Mouse (Mus musculus) MEL (cell line): ENCODE data around the gene Phkg2. TPM values are rescaled to one million over a fixed set of nuclear protein-coding genes. Genes with fewer than 3 reads are reported as not detected.
A peak's percentile ranks its signal among the peaks of the same experiment; 100 is the strongest.

Source experiments
- DNase-seq: peaks from one replicate; pipeline ENCODE4 v3.0.0; 2011; ENCODE audit warnings: low read depth, low spot score
- H3K27ac ChIP-seq: 2 replicates; pipeline ENCODE4 v1.5.1; 2012; ENCODE audit warnings: low read depth, mild to moderate bottlenecking, control low read depth, low read length, moderate library complexity; ENCODE audit not compliant: control insufficient read depth
- H3K27me3 ChIP-seq, 2 experiments: fragments of 150-350 bp in 1 of 2; sonication (generic) in 1 of 2; 2 replicates each; pipeline ENCODE4 v1.6.1; 2012; ENCODE audit warnings: low read length in 2 of 2, mild to moderate bottlenecking in 2 of 2, improper control_type of control experiment in 1 of 2, moderate library complexity in 1 of 2; ENCODE audit not compliant: insufficient read depth in 2 of 2, control insufficient read depth in 1 of 2
- H3K36me3 ChIP-seq, 2 experiments: 2 replicates each; pipeline ENCODE4 v1.6.1; 2012 to 2014; ENCODE audit warnings: low read length in 2 of 2, improper control_type of control experiment in 1 of 2, inconsistent platforms in 1 of 2, mild to moderate bottlenecking in 1 of 2; ENCODE audit not compliant: insufficient read depth in 2 of 2, control insufficient read depth in 1 of 2
- H3K4me1 ChIP-seq, 2 experiments: fragments of 150-350 bp in 1 of 2; sonication (generic) in 1 of 2; 2 replicates each; pipeline ENCODE4 v1.6.1; 2012; ENCODE audit warnings: low read length in 2 of 2, improper control_type of control experiment in 1 of 2, mild to moderate bottlenecking in 1 of 2; ENCODE audit not compliant: insufficient read depth in 2 of 2, control insufficient read depth in 1 of 2
- H3K4me3 ChIP-seq, 2 experiments: fragments of 150-350 bp in 1 of 2; sonication (generic) in 1 of 2; 2 replicates each; pipeline ENCODE4 v1.5.1; 2012; ENCODE audit warnings: low read depth in 2 of 2, low read length in 2 of 2, mild to moderate bottlenecking in 2 of 2, moderate library complexity in 2 of 2, control low read depth in 1 of 2, improper control_type of control experiment in 1 of 2; ENCODE audit not compliant: control insufficient read depth in 1 of 2, insufficient read depth in 1 of 2
- H3K79me2 ChIP-seq: 2 replicates; pipeline ENCODE4 v1.6.1; 2012; ENCODE audit warnings: mild to moderate bottlenecking, low read length, moderate library complexity; ENCODE audit not compliant: control insufficient read depth, poor library complexity, insufficient read depth
- H3K9ac ChIP-seq: 2 replicates; pipeline ENCODE4 v1.6.1; 2012; ENCODE audit warnings: low read depth, mild to moderate bottlenecking, control low read depth, low read length, moderate library complexity; ENCODE audit not compliant: control insufficient read depth, poor library complexity, severe bottlenecking
- H3K9me3 ChIP-seq: fragments of 150-350 bp; sonication (generic); replicated peaks from 2 replicates; pipeline ENCODE4 v1.6.1; 2012; ENCODE audit warnings: mild to moderate bottlenecking, low read length, improper control_type of control experiment, moderate library complexity; ENCODE audit not compliant: insufficient read depth
- BHLHE40 ChIP-seq: IDR thresholded peaks from 2 replicates; pipeline ENCODE4 v1.6.1; 2012; ENCODE audit warnings: low read depth, mild to moderate bottlenecking, inconsistent platforms, low read length, improper control_type of control experiment, borderline replicate concordance
- CHD1 ChIP-seq: IDR thresholded peaks from 2 replicates; pipeline ENCODE4 v1.6.1; 2012; ENCODE audit warnings: low read depth, mild to moderate bottlenecking, inconsistent platforms, low read length, improper control_type of control experiment
- CHD2 ChIP-seq: IDR thresholded peaks from 2 replicates; pipeline ENCODE4 v1.6.1; 2011; ENCODE audit warnings: low read length, improper control_type of control experiment
- CTCF ChIP-seq, 3 experiments: IDR thresholded peaks in 2 of 3; conservative IDR thresholded peaks in 1 of 3; 2 replicates each; pipeline ENCODE4 v1.5.1; 2011 to 2012; ENCODE audit warnings: low read length in 3 of 3, low read depth in 2 of 3, mild to moderate bottlenecking in 2 of 3, improper control_type of control experiment in 1 of 3, inconsistent platforms in 1 of 3, mixed read lengths in 1 of 3, moderate library complexity in 1 of 3; ENCODE audit not compliant: control insufficient read depth in 1 of 3, insufficient read depth in 1 of 3, poor library complexity in 1 of 3, severe bottlenecking in 1 of 3
- E2F4 ChIP-seq: IDR thresholded peaks from 2 replicates; pipeline ENCODE4 v1.6.1; 2011; ENCODE audit warnings: low read depth, low read length, improper control_type of control experiment, borderline replicate concordance
- ELF1 ChIP-seq: IDR thresholded peaks from 2 replicates; pipeline ENCODE4 v1.6.1; 2014; ENCODE audit warnings: low read depth, mild to moderate bottlenecking, inconsistent platforms, low read length, improper control_type of control experiment, moderate library complexity
- ETS1 ChIP-seq: IDR thresholded peaks from 2 replicates; pipeline ENCODE4 v1.6.1; 2012; ENCODE audit warnings: low read depth, mild to moderate bottlenecking, inconsistent platforms, low read length, improper control_type of control experiment, moderate library complexity
- GABPA ChIP-seq: IDR thresholded peaks from 2 replicates; pipeline ENCODE4 v1.6.1; 2012; ENCODE audit warnings: low read depth, mild to moderate bottlenecking, inconsistent platforms, low read length, improper control_type of control experiment, moderate library complexity
- GATA1 ChIP-seq: IDR thresholded peaks from 2 replicates; pipeline ENCODE4 v1.6.1; 2011; ENCODE audit warnings: low read depth, low read length, improper control_type of control experiment
- HCFC1 ChIP-seq: IDR thresholded peaks from 2 replicates; pipeline ENCODE4 v1.6.1; 2012; ENCODE audit warnings: low read depth, mild to moderate bottlenecking, inconsistent platforms, low read length, improper control_type of control experiment, moderate library complexity
- JUND ChIP-seq: IDR thresholded peaks from 2 replicates; pipeline ENCODE4 v1.6.1; 2011; ENCODE audit warnings: low read depth, mild to moderate bottlenecking, improper control_type of control experiment, low read length
- KAT2A ChIP-seq: conservative IDR thresholded peaks from 2 replicates; pipeline ENCODE4 v1.6.1; 2012; ENCODE audit warnings: low read depth, low read length, improper control_type of control experiment, inconsistent platforms
- MAFK ChIP-seq: IDR thresholded peaks from 2 replicates; pipeline ENCODE4 v1.6.1; 2011; ENCODE audit warnings: low read depth, mild to moderate bottlenecking, low read length, improper control_type of control experiment, borderline replicate concordance
- MAZ ChIP-seq: IDR thresholded peaks from 2 replicates; pipeline ENCODE4 v1.6.1; 2012; ENCODE audit warnings: low read depth, mild to moderate bottlenecking, inconsistent platforms, low read length, improper control_type of control experiment
- MXI1 ChIP-seq: IDR thresholded peaks from 2 replicates; pipeline ENCODE4 v1.6.1; 2011; ENCODE audit warnings: mild to moderate bottlenecking, low read depth, low read length, improper control_type of control experiment
- MYB ChIP-seq: IDR thresholded peaks from 2 replicates; pipeline ENCODE4 v1.6.1; 2011; ENCODE audit warnings: mild to moderate bottlenecking, low read depth, low read length, improper control_type of control experiment
- MYC ChIP-seq: IDR thresholded peaks from 2 replicates; pipeline ENCODE4 v1.6.1; 2011; ENCODE audit warnings: low read depth, mild to moderate bottlenecking, low read length, improper control_type of control experiment, moderate library complexity
- NELFE ChIP-seq: IDR thresholded peaks from 2 replicates; pipeline ENCODE4 v1.6.1; 2011; ENCODE audit warnings: low read depth, low read length, improper control_type of control experiment
- NRF1 ChIP-seq: IDR thresholded peaks from 2 replicates; pipeline ENCODE4 v1.6.1; 2014; ENCODE audit warnings: low read depth, mild to moderate bottlenecking, inconsistent platforms, low read length, improper control_type of control experiment, moderate library complexity; ENCODE audit not compliant: poor library complexity, insufficient read depth, severe bottlenecking
- POLR2A ChIP-seq, 2 experiments: IDR thresholded peaks; 2 replicates each; pipeline ENCODE4 v1.6.1; 2011 to 2012; ENCODE audit warnings: low read length in 2 of 2, mild to moderate bottlenecking in 2 of 2, control low read depth in 1 of 2, improper control_type of control experiment in 1 of 2, low read depth in 1 of 2, moderate library complexity in 1 of 2; ENCODE audit not compliant: control insufficient read depth in 1 of 2, insufficient read depth in 1 of 2, poor library complexity in 1 of 2
- POLR2AphosphoS2 ChIP-seq: IDR thresholded peaks from 2 replicates; pipeline ENCODE4 v1.6.1; 2011; ENCODE audit warnings: low read length, improper control_type of control experiment
- POLR2AphosphoS5 ChIP-seq: IDR thresholded peaks from 2 replicates; pipeline ENCODE4 v1.6.1; 2012; ENCODE audit warnings: low read depth, borderline replicate concordance, mild to moderate bottlenecking, inconsistent platforms, low read length, moderate library complexity, mixed read lengths
- RCOR1 ChIP-seq: IDR thresholded peaks from 2 replicates; pipeline ENCODE4 v1.6.1; 2012; ENCODE audit warnings: low read depth, mild to moderate bottlenecking, inconsistent platforms, low read length, improper control_type of control experiment
- SIN3A ChIP-seq: IDR thresholded peaks from 2 replicates; pipeline ENCODE4 v1.6.1; 2012; ENCODE audit warnings: low read length, improper control_type of control experiment, inconsistent platforms
- SMC3 ChIP-seq: IDR thresholded peaks from 2 replicates; pipeline ENCODE4 v1.6.1; 2011; ENCODE audit warnings: low read depth, low read length, improper control_type of control experiment
- TAL1 ChIP-seq: IDR thresholded peaks from 2 replicates; pipeline ENCODE4 v1.6.1; 2012; ENCODE audit warnings: mild to moderate bottlenecking, inconsistent platforms, low read length, moderate library complexity, mixed read lengths
- TBP ChIP-seq: IDR thresholded peaks from 2 replicates; pipeline ENCODE4 v1.8.0; 2011; ENCODE audit warnings: low read depth, low read length, improper control_type of control experiment
- TCF12 ChIP-seq: IDR thresholded peaks from 2 replicates; pipeline ENCODE4 v1.6.1; 2014; ENCODE audit warnings: low read depth, mild to moderate bottlenecking, inconsistent platforms, low read length, improper control_type of control experiment, moderate library complexity
- UBTF ChIP-seq: IDR thresholded peaks from 2 replicates; pipeline ENCODE4 v1.6.1; 2012; ENCODE audit warnings: low read depth, mild to moderate bottlenecking, inconsistent platforms, low read length, improper control_type of control experiment, moderate library complexity, borderline replicate concordance; ENCODE audit not compliant: insufficient read depth
- USF1 ChIP-seq: IDR thresholded peaks from 2 replicates; pipeline ENCODE4 v1.6.1; 2014; ENCODE audit warnings: low read depth, mild to moderate bottlenecking, inconsistent platforms, low read length, improper control_type of control experiment, moderate library complexity
- USF2 ChIP-seq, 2 experiments: IDR thresholded peaks; 2 replicates each; pipeline ENCODE4 v1.6.1; 2011 to 2012; ENCODE audit warnings: improper control_type of control experiment in 2 of 2, low read length in 2 of 2, borderline replicate concordance in 1 of 2, inconsistent platforms in 1 of 2, low read depth in 1 of 2, mild to moderate bottlenecking in 1 of 2; ENCODE audit not compliant: insufficient read depth in 1 of 2
- ZC3H11A ChIP-seq: IDR thresholded peaks from 2 replicates; pipeline ENCODE4 v1.6.1; 2012; ENCODE audit warnings: low read depth, mild to moderate bottlenecking, inconsistent platforms, low read length, improper control_type of control experiment
- ZKSCAN1 ChIP-seq: IDR thresholded peaks from 2 replicates; pipeline ENCODE4 v1.6.1; 2012; ENCODE audit warnings: low read depth, mild to moderate bottlenecking, inconsistent platforms, low read length, improper control_type of control experiment, moderate library complexity
- ZMIZ1 ChIP-seq: IDR thresholded peaks from 2 replicates; pipeline ENCODE4 v1.6.1; 2012; ENCODE audit warnings: low read depth, mild to moderate bottlenecking, inconsistent platforms, low read length, improper control_type of control experiment, moderate library complexity
- ZNF384 ChIP-seq: IDR thresholded peaks from 2 replicates; pipeline ENCODE4 v1.6.1; 2012; ENCODE audit warnings: low read depth, mild to moderate bottlenecking, inconsistent platforms, low read length, improper control_type of control experiment
- polyA plus RNA-seq, 2 experiments: library from polyadenylated mRNA; stranded (reverse) in 1 of 2; unstranded in 1 of 2; fragments of >175 nt in 1 of 2; fragments of >200 nt in 1 of 2; gene quantifications; 2 replicates each; pipeline versions ENCODE4 v1.2.1 to v1.2.4; 2012; ENCODE audit warnings: low replicate concordance in 2 of 2, low read depth in 1 of 2; ENCODE audit not compliant: insufficient read length in 2 of 2, insufficient read depth in 1 of 2, missing spikeins in 1 of 2
- total RNA-seq: library from RNA; depleted of rRNA; stranded (reverse); fragments of 300-350 nt; gene quantifications from 2 replicates; pipeline ENCODE4 v1.2.3, GENCODE M21; 2012

Gene Phkg2
- total and polyA plus RNA-seq, 3 experiments = 23.3 to 70.8 TPM; not detected in 1

DNA sequence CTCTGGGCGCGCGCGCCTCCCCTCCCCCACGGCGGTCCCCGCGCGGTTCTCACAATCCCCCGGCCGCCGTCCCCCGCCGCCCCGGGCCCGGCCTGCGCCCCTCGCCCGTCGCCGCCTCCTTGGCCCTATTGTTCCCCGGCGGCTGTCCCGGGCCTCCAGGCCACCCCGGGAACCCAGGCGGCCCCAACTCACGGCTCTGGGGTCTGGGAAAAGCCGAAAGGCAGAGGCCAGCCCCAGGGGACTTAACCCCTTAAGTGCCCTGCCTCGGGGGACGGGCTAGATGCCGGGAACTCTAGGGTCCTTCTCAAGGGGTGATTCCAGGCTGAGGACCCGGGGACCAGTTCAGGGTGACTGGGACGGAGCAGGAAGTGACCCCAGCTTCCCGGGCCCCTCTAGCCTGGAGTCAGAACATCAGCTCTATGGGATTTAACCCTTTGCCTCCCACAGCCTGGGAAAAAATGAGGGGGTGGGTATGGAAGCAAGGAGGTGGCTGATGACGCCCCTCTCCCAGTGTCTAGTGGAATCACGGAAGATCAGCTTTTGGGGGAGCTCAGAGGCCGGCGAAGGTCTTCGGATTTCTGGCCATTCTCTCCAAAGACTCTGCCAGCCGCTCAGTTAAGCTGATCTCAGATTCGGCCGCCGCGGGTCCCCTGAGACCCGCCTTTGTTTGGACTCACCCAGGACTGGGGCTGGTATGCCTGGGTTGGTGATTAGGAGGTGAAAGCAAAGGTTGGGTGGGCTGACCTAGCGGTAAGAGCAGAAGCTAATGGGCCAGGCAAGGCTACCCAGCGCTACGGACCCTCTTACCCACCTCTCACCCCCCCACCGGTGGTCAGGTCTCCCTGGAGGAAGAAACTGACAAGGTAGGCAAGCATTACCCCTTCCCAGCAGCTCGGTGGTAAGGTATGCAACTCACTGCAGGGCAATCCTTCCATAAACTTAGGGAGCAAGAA is 42.0 kb downstream of the Phkg2 start, which contains the start of gene Zfp629:
TSS of gene Zfp629 (minus strand) at position 907 of the 953 bp plus-strand sequence.
- Histone ChIP-seq H3K9ac (peak within 1 kb of the TSS; percentile 99), H3K36me3 (peaks cover 0 to 8% of the 10 kb centered on the region in 2 experiments; a peak in 2 of 4 replicates), H3K9me3 (no peaks in the 10 kb centered on the region), H3K27me3 (no peaks in the 10 kb centered on the region), H3K4me1 (peaks cover 0 to 16% of the 10 kb centered on the region in 2 experiments; a peak in 3 of 4 replicates), H3K27ac (peak within 1 kb of the TSS; percentile 51; the same call in 1 of the 2 replicates), H3K4me3 (peak within 1 kb of the TSS; percentile 97 to 99), H3K79me2 (peaks cover 23% of the 10 kb centered on the region)
- peak; percentile 84 for DNase-seq
- TF ChIP-seq POLR2AphosphoS2 (no peak), MAZ (peak; percentile 75), POLR2A (IDR thresholded peaks at IDR 0.05; ENCODE audit: control insufficient read depth in 1 of 2, insufficient read depth in 1 of 2, low read depth in 1 of 2, low read length in 2 of 2, poor library complexity in 1 of 2) (peak in 1 of 2 experiments; percentile 59; a peak in 3 of 4 replicates), CTCF (IDR thresholded peaks at IDR 0.05 in 2 of 3, conservative IDR thresholded peaks at IDR 0.05 in 1 of 3; ENCODE audit: control insufficient read depth in 1 of 3, insufficient read depth in 1 of 3, low read depth in 2 of 3, low read length in 3 of 3, poor library complexity in 1 of 3, severe bottlenecking in 1 of 3) (no peak), ZKSCAN1 (no peak), TAL1 (no peak), POLR2AphosphoS5 (no peak), KAT2A (no peak; the same call in 1 of the 2 replicates), ZC3H11A (no peak), ELF1 (peak; percentile 84), UBTF (no peak), NRF1 (no peak), NELFE (peak; percentile 54; the same call in 1 of the 2 replicates), USF2 (IDR thresholded peaks at IDR 0.05; ENCODE audit: borderline replicate concordance in 1 of 2, insufficient read depth in 1 of 2, low read depth in 1 of 2, low read length in 2 of 2) (no peak), ZNF384 (0 out of 2 replicates have a peak, but pooled peaks have one; percentile 11), GABPA (no peak), E2F4 (no peak), BHLHE40 (no peak), ETS1 (0 out of 2 replicates have a peak, but pooled peaks have one; percentile 7), SMC3 (no peak), RCOR1 (no peak), CHD2 (no peak), MXI1 (peak; percentile 26), CHD1 (no peak), MYB (no peak), JUND (no peak), MYC (no peak), SIN3A (peak; percentile 93), TBP (peak; percentile 86), HCFC1 (peak; percentile 88), GATA1 (no peak), USF1 (no peak), MAFK (no peak), ZMIZ1 (no peak; the same call in 1 of the 2 replicates), TCF12 (peak; percentile 68; the same call in 1 of the 2 replicates)
